Mouse (Mus musculus): ENCODE data around the gene Ints5. TPM values are rescaled to one million over a fixed set of nuclear protein-coding genes. Genes with fewer than 3 reads are reported as not detected.

Ints5 gene
- polyA plus RNA-seq (2014; fragmentation: Illumina TruSeq; extraction: RNeasy Lipid Tissue Mini Kit (QIAGEN cat#74804); ENCODE audit: low replicate concordance): 0.52 TPM

DNA sequence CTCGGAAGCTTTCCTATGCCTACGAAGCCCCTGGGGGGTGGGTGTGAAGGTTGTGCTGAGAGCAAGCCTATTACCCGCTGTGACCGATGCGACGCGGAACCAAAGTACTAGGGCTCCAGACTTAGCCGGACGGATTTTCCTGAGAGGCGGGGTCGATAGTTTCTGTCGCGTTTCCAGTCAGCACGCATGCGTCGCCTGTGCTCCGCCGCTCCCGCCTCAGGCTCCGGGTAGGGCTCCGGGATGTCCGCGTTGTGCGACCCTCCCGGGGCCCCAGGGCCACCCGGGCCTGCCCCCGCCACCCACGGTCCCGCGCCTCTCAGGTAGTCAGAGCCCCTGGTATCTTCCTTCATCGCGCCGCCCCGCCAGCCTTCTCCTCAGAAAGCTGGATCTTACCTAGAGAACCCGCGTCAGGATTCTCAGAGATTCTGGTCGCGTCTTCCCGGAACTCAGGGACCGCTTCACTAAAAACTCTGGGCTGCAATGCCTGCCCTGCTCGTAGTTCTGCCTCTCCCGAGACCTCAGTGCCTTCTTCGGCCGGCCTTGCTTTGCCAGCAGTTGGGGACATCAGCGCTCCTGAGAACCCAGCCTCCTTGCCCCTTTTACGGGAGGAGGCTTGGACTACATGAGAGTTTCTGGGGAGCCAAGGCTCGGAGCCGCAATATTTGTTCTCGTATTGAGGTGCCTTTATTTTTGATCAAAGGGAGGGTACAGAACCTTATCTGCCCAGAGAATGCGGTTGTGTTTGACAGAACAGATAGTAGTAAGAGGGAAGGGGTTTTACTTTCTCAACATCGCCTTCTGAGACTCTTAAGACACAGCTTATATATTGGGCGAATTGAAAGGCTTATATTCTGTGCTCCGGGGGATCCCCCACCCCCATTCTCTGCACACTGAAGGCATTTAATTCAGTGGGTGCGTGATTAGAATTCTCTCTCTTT is at the start of gene Ints5:
Gene Ints5, plus strand, starts transcription at position 177 of the 938 bp plus-strand sequence.

DNA sequence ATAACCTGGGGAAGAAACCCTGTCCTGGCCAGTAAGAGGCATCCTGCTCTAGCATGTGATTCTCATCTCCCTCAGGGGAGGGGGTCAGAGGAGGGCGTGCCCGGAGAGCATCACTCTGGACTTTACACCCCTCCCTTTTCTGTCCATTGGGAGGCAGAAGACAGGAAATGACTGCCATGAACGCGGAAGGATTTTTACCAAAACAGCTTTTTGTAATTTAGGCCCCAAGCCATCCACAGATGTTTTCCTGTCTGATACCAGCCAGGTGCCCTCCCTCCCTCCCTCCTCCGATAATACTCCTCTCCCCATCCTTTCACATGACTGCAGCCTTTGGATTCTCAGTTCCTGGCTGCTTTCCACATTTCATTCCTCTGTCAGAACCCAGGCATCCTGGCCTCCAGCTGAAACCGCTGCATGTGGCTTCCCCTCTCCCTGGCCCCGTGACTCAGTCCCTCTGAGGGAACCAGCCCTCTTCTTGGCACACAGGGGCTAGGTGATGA is 42.4 kb upstream of the Ints5 start, which contains the start of gene Lrrn4cl:
Gene Lrrn4cl, plus strand, starts transcription at position 367 of the 500 bp plus-strand sequence.

DNA sequence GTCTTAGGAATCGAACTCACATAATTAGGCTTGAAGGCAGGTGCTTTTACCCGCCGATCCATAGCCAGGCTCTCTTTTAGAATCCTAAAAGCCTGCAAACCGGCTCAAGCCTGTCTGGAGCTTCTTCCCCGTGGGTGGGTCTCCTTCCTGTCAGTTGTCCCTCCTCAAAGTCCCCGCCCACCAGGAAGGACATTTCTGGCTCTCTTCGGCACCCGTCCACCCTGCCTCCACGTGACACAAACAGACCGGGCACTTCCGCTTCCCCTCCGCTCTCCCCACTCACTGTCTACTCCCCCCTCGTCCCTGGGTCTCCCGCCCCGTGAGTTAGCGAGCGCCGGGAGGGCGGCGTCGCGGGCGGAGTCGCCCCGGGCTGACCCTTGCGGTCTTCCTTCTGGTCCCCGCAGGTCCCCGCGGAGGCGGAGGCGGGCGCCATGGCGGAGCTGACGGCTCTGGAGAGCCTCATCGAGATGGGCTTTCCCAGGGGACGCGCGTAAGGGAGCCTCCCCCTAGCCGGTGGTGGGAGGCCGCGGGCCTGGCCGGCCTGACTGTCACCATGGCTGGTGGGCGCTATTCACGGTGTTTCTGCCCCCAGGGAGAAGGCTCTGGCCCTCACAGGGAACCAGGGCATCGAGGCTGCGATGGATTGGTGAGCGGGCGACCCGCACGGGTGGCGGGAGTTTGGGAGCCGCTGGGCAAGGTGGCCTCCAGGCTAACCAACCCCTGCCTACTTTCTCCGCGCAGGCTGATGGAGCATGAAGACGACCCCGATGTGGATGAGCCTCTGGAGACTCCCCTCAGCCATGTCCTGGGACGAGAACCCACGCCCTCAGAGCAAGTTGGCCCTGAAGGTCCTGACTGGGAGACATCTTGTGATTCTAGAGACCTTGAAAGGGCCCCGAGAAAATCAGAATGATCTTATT is 21.3 kb upstream of the Ints5 start, which contains the start of gene Ubxn1:
Gene Ubxn1, plus strand, starts transcription at position 230 of the 920 bp plus-strand sequence.

DNA sequence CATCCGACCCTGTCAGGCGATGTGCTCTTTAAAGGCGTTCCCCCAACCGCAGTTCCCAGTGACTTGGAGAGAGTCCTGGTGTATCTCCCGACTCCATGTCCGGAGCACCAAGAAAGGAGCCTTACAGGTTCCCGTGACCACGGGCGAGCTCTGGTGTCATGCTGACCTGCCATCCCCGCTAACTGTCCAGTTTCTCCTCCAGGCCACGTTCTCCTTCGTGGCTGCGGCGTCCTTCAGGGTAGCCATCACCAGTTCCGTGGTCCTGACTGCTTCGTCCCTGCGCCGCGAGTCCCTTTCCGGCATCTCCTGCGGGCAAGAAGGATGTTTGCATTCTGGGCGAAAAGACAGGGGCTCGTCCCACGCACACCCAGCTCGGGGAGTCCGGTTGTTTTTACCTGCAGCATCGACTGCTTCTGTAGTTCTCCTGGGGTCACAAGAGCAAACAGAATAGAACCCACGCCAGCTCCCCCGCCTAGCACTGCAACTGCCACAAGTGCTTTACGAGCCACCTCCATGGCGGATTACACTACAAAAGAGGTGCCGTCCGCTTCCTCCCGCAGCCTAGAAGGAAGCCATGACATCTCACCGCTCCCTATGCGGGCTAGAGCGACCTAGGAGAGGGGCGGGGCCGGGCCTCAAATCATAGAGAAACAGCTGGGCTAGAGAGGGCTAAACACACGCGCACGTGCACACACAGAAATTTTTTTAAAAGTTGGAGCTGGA is 12.3 kb upstream of the Ints5 start, which contains the start of gene Uqcc3:
Gene Uqcc3, minus strand, starts transcription at position 613 of the 723 bp plus-strand sequence.

DNA sequence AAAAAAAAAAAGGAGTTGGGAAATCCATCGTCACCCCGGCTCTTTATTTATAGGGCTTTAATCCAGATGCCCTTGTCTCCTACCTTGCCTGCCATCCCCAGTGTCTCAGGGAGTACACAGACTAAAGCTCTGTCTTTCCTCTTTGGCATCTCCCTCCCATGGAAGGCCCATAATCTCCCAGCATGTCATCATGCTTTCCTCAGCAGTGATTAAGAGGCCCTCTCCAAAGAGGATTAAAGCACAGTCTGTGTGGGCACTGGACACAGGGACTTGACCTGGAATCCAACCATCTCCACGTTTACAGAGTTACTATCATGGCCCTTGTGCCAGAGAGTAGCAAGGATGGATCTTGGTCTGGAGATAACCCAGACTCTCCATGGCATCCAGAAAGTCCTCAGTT is 9.2 kb upstream of the Ints5 start, which contains the start of the genes Lbhd1 and Gm49403:
Gene Lbhd1, plus strand, starts transcription at position 117 of the 400 bp plus-strand sequence.
Gene Gm49403, plus strand, starts transcription at position 315 of the 400 bp plus-strand sequence.

DNA sequence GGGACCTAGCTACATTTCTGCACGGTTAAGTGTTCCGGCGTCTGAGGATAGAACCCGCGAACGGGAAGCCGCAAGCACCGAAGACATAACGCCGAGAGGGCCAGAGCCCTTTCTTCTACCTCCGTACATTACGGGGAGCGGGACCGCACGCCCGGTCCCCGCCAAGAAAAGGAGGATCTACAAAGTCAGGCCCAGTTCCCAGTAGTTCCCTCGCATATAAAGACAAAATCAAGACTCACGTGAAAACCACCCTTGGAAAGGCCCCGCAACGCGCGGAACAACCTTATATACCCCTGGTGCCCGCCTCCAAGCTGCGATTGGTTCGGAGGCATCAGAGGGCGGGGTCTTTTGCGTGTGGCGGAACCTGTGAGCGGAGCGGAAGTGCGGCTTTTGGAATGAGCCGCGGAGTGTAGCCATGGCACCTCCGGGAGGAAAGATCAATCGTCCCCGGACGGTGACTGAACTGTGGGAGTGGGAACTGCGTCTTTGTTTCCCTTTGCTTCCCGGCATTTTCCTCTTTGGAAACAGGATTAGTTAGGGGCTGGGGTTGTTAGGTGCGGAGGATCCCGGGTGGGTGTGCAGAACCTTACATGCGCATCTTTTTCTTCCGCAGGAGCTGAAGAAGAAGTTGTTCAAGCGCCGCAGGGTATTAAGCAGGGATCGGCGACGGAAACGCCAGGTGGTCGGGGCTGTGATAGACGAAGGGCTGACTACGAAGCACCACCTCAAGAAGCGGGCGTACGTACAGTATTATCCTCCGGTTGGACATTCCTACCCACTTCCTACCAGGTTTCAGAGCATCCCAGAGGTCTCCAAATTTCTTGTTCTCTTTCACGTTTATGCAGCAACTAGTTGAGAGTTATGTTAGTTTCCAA is 4.1 kb upstream of the Ints5 start, which contains the start of the genes 1810009A15Rik and Gm49416:
Gene 1810009A15Rik, plus strand, starts transcription at position 343 of the 875 bp plus-strand sequence.
Gene Gm49416, plus strand, starts transcription at position 416 of the 875 bp plus-strand sequence.

DNA sequence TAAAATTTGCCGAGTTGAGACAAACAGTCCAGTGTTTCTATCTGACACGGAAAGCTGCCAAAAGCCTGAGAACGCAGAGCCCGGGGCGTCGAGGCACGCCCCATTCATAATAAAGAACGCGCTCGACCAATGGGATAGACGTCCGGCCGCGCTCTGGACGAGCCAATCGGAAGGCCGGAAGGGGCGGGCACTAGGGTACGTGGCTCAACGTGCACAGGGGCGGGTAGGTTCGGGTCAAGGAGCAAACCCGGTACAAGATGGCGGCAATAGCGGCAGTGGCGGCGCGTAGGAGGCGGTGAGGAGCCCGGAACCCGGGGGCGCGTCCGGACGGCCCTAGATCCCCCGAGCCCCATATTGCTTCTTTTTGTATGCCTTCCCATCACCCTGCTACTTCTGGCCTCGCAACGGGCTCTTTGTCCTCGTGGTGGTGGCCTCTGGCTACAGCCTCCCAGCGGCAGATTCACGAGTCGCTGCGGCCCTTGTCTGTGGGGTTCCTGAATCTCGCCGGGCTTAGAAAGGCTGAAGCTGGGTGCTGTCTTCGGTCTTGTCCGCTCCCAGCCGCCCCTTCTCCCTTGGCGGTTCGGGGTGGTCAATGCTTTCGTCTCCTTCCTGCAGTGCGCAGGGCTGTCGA is 5.2 kb downstream of the Ints5 start, which contains the start of gene Ganab:
Gene Ganab, plus strand, starts transcription at position 207 of the 631 bp plus-strand sequence.

DNA sequence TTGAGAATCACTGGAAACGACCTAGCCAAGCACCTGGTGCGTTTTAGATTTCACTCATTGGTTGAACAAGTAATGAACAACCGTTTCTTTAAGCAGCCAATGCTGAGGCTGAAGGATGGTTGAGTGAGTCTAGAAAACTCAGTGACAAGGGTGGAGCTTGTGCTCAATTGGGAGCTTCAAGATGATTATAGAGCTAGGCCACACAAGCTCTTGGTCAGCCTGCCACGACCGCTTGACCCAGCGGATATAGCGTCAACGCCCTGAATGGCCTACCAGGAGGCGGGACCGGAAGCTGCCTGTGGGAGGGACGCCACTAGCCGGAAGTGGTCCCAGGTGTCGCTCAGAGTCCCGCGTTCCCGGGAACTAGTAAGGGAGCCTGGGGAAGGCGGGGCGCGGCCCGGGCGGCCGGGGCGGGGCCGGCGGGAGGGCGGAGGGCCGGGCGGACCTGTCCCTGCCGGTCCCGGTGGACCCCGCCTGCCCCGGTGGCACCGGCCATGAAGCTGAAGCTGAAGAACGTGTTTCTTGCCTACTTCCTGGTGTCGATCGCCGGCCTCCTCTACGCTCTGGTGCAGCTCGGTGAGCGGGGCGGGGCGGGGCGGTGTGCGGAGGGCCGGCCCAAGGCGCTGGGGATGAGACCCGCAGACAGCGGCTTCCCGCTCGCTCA is 27.4 kb downstream of the Ints5 start, which contains the start of gene B3gat3:
Gene B3gat3, plus strand, starts transcription at position 302 of the 664 bp plus-strand sequence.

DNA sequence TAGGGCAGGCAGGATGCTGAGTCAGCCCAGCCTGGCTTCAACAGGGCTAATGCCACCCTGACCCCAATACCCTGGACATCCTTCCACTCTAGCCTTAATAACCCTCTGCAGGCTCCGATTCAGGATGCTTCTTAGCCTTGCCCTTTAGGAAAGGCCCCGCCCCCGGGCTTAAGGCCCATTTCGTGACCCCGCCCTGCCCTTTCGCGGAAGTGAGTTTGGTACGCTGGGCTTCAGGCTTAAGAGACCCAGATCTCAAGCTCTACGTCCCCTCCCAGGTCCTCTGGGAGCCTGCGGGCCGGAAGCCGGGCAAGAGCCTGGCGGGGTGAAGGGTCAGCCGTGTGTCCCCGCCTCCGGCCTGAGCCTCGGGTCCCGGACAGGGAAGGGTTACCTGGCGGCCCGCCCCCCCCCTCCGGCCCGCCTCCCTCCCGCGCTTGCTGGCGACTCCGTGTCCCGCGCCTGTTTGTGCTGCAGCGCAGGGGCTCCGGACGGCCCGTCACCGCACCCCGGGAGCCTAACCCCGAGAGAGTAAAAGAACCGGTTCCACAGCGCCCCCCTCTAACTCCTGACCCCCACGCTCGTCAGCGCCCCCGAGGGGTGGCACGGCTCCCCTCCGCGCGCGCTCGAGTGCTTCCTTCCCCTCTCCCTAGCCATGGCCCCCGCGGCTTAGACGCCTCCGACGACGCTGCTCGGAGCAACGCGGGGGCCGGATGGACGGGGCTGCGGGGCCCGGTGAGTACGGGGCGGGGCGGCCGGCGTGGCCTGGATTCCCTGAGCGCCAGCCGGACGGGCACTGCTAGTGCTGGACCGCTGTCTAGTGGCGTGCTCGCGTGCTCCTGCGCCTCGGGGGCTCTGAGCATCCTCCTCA is 36.7 kb downstream of the Ints5 start, which contains the start of the genes Rom1 and Eml3:
Gene Rom1, minus strand, starts transcription at position 133 of the 865 bp plus-strand sequence.
Gene Eml3, plus strand, starts transcription at position 329 of the 865 bp plus-strand sequence.

DNA sequence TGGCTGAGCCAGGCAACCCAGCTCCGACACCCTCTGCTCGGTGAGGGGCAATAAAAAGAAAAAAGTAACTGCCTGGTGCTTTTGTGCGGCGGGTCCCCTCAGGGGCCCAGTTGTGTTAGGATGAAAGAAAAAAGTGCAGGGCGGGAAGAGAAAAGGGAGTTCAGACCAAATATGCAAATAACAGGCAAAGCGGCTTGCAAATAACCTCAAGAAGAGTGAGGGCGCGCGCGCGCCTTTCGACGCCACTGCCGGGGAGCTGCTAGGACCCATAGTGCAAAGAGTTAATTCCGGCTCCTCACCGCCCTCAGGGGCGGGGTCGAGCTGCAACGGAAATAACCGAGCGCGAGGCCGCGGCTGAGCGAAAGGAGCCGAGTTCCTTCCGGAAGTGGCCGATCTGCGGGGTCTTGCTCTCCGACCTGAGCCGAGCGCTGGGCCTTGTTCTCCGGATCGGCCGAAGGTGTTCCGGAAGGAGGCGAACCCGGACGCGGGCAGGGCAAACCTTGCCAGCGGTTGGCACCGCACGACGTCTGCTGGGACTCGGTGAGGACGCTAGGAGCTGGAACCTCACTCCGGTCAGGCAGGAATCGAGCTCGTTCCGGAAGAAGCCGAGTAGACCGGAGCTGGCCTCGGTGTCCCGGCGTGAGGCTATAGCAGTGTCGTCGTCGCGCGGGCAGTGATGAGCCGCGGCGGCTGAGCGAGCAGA is 48.9 kb downstream of the Ints5 start, which contains the start of gene Mta2:
Gene Mta2, plus strand, starts transcription at position 361 of the 703 bp plus-strand sequence.

Other genes starting within 250 kb of the Ints5 start
- 0.15 TPM for gene Chrm1, start 229.2 kb upstream of the Ints5 start, polyA plus RNA-seq (2014; fragmentation: Illumina TruSeq; extraction: RNeasy Lipid Tissue Mini Kit (QIAGEN cat#74804); ENCODE audit: low replicate concordance)
- 206 TPM for gene Slc3a2, start 169.6 kb upstream of the Ints5 start, polyA plus RNA-seq (2014; fragmentation: Illumina TruSeq; extraction: RNeasy Lipid Tissue Mini Kit (QIAGEN cat#74804); ENCODE audit: low replicate concordance)
- gene Wdr74, start 157.2 kb upstream of the Ints5 start, polyA plus RNA-seq (2014; fragmentation: Illumina TruSeq; extraction: RNeasy Lipid Tissue Mini Kit (QIAGEN cat#74804); ENCODE audit: low replicate concordance): 3.9 TPM
- not detected for gene 1700092M07Rik, start 152.3 kb upstream of the Ints5 start, polyA plus RNA-seq (2014; fragmentation: Illumina TruSeq; extraction: RNeasy Lipid Tissue Mini Kit (QIAGEN cat#74804); ENCODE audit: low replicate concordance)
- 85.9 TPM for gene Stx5a, start 151.6 kb upstream of the Ints5 start, polyA plus RNA-seq (2014; fragmentation: Illumina TruSeq; extraction: RNeasy Lipid Tissue Mini Kit (QIAGEN cat#74804); ENCODE audit: low replicate concordance)
- 75.6 TPM for gene Nxf1, start 135.9 kb upstream of the Ints5 start, polyA plus RNA-seq (2014; fragmentation: Illumina TruSeq; extraction: RNeasy Lipid Tissue Mini Kit (QIAGEN cat#74804); ENCODE audit: low replicate concordance)
- 15.3 TPM for gene Tmem223, start 122.0 kb upstream of the Ints5 start, polyA plus RNA-seq (2014; fragmentation: Illumina TruSeq; extraction: RNeasy Lipid Tissue Mini Kit (QIAGEN cat#74804); ENCODE audit: low replicate concordance)
- 32.6 TPM for gene Tmem179b, start 118.5 kb upstream of the Ints5 start, polyA plus RNA-seq (2014; fragmentation: Illumina TruSeq; extraction: RNeasy Lipid Tissue Mini Kit (QIAGEN cat#74804); ENCODE audit: low replicate concordance)
- gene Taf6l, start 106.6 kb upstream of the Ints5 start, polyA plus RNA-seq (2014; fragmentation: Illumina TruSeq; extraction: RNeasy Lipid Tissue Mini Kit (QIAGEN cat#74804); ENCODE audit: low replicate concordance): not detected
- 32.5 TPM for gene Polr2g, start 94.4 kb upstream of the Ints5 start, polyA plus RNA-seq (2014; fragmentation: Illumina TruSeq; extraction: RNeasy Lipid Tissue Mini Kit (QIAGEN cat#74804); ENCODE audit: low replicate concordance)
- gene Zbtb3, start 90.5 kb upstream of the Ints5 start, polyA plus RNA-seq (2014; fragmentation: Illumina TruSeq; extraction: RNeasy Lipid Tissue Mini Kit (QIAGEN cat#74804); ENCODE audit: low replicate concordance): not detected
- 99.3 TPM for gene Ttc9c, start 73.7 kb upstream of the Ints5 start, polyA plus RNA-seq (2014; fragmentation: Illumina TruSeq; extraction: RNeasy Lipid Tissue Mini Kit (QIAGEN cat#74804); ENCODE audit: low replicate concordance)
- 130 TPM for gene Hnrnpul2, start 73.0 kb upstream of the Ints5 start, polyA plus RNA-seq (2014; fragmentation: Illumina TruSeq; extraction: RNeasy Lipid Tissue Mini Kit (QIAGEN cat#74804); ENCODE audit: low replicate concordance)
- 1.2 TPM for gene AC129217.1, start 63.2 kb upstream of the Ints5 start, polyA plus RNA-seq (2014; fragmentation: Illumina TruSeq; extraction: RNeasy Lipid Tissue Mini Kit (QIAGEN cat#74804); ENCODE audit: low replicate concordance)
- gene Bscl2, start 55.5 kb upstream of the Ints5 start, polyA plus RNA-seq (2014; fragmentation: Illumina TruSeq; extraction: RNeasy Lipid Tissue Mini Kit (QIAGEN cat#74804); ENCODE audit: low replicate concordance): 5.8 TPM
- not detected for gene Gng3, start 53.8 kb upstream of the Ints5 start, polyA plus RNA-seq (2014; fragmentation: Illumina TruSeq; extraction: RNeasy Lipid Tissue Mini Kit (QIAGEN cat#74804); ENCODE audit: low replicate concordance)
- 0.82 TPM for gene Lrrn4cl, start 42.2 kb upstream of the Ints5 start, polyA plus RNA-seq (2014; fragmentation: Illumina TruSeq; extraction: RNeasy Lipid Tissue Mini Kit (QIAGEN cat#74804); ENCODE audit: low replicate concordance)
- 7.1 TPM for gene Ubxn1, start 21.5 kb upstream of the Ints5 start, polyA plus RNA-seq (2014; fragmentation: Illumina TruSeq; extraction: RNeasy Lipid Tissue Mini Kit (QIAGEN cat#74804); ENCODE audit: low replicate concordance)
- gene Uqcc3, start 12.1 kb upstream of the Ints5 start, polyA plus RNA-seq (2014; fragmentation: Illumina TruSeq; extraction: RNeasy Lipid Tissue Mini Kit (QIAGEN cat#74804); ENCODE audit: low replicate concordance): 1.8 TPM
- 49.2 TPM for gene Lbhd1, start 9.3 kb upstream of the Ints5 start, polyA plus RNA-seq (2014; fragmentation: Illumina TruSeq; extraction: RNeasy Lipid Tissue Mini Kit (QIAGEN cat#74804); ENCODE audit: low replicate concordance)
- gene Gm49403, start 9.1 kb upstream of the Ints5 start, polyA plus RNA-seq (2014; fragmentation: Illumina TruSeq; extraction: RNeasy Lipid Tissue Mini Kit (QIAGEN cat#74804); ENCODE audit: low replicate concordance): not detected
- gene 1810009A15Rik, start 4.2 kb upstream of the Ints5 start, polyA plus RNA-seq (2014; fragmentation: Illumina TruSeq; extraction: RNeasy Lipid Tissue Mini Kit (QIAGEN cat#74804); ENCODE audit: low replicate concordance): 12.1 TPM
- gene Gm49416, start 4.1 kb upstream of the Ints5 start, polyA plus RNA-seq (2014; fragmentation: Illumina TruSeq; extraction: RNeasy Lipid Tissue Mini Kit (QIAGEN cat#74804); ENCODE audit: low replicate concordance): not detected
- 74.1 TPM for gene Ganab, start 5.1 kb downstream of the Ints5 start, polyA plus RNA-seq (2014; fragmentation: Illumina TruSeq; extraction: RNeasy Lipid Tissue Mini Kit (QIAGEN cat#74804); ENCODE audit: low replicate concordance)
- 18.6 TPM for gene B3gat3, start 27.4 kb downstream of the Ints5 start, polyA plus RNA-seq (2014; fragmentation: Illumina TruSeq; extraction: RNeasy Lipid Tissue Mini Kit (QIAGEN cat#74804); ENCODE audit: low replicate concordance)
- gene Rom1, start 36.4 kb downstream of the Ints5 start, polyA plus RNA-seq (2014; fragmentation: Illumina TruSeq; extraction: RNeasy Lipid Tissue Mini Kit (QIAGEN cat#74804); ENCODE audit: low replicate concordance): not detected
- gene Eml3, start 36.5 kb downstream of the Ints5 start, polyA plus RNA-seq (2014; fragmentation: Illumina TruSeq; extraction: RNeasy Lipid Tissue Mini Kit (QIAGEN cat#74804); ENCODE audit: low replicate concordance): 1.5 TPM
- 44.1 TPM for gene Mta2, start 48.9 kb downstream of the Ints5 start, polyA plus RNA-seq (2014; fragmentation: Illumina TruSeq; extraction: RNeasy Lipid Tissue Mini Kit (QIAGEN cat#74804); ENCODE audit: low replicate concordance)
- gene Tut1, start 60.8 kb downstream of the Ints5 start, polyA plus RNA-seq (2014; fragmentation: Illumina TruSeq; extraction: RNeasy Lipid Tissue Mini Kit (QIAGEN cat#74804); ENCODE audit: low replicate concordance): 2.6 TPM
- 38.7 TPM for gene Eef1g, start 74.0 kb downstream of the Ints5 start, polyA plus RNA-seq (2014; fragmentation: Illumina TruSeq; extraction: RNeasy Lipid Tissue Mini Kit (QIAGEN cat#74804); ENCODE audit: low replicate concordance)
- gene Ahnak, start 96.3 kb downstream of the Ints5 start, polyA plus RNA-seq (2014; fragmentation: Illumina TruSeq; extraction: RNeasy Lipid Tissue Mini Kit (QIAGEN cat#74804); ENCODE audit: low replicate concordance): 33.7 TPM
- not detected for gene Scgb1a1, start 195.0 kb downstream of the Ints5 start, polyA plus RNA-seq (2014; fragmentation: Illumina TruSeq; extraction: RNeasy Lipid Tissue Mini Kit (QIAGEN cat#74804); ENCODE audit: low replicate concordance)
- 1.3 TPM for gene Asrgl1, start 242.6 kb downstream of the Ints5 start, polyA plus RNA-seq (2014; fragmentation: Illumina TruSeq; extraction: RNeasy Lipid Tissue Mini Kit (QIAGEN cat#74804); ENCODE audit: low replicate concordance)